Mouse (Mus musculus): ENCODE measurements around the gene Rnh1.

Rnh1 gene

DNA sequence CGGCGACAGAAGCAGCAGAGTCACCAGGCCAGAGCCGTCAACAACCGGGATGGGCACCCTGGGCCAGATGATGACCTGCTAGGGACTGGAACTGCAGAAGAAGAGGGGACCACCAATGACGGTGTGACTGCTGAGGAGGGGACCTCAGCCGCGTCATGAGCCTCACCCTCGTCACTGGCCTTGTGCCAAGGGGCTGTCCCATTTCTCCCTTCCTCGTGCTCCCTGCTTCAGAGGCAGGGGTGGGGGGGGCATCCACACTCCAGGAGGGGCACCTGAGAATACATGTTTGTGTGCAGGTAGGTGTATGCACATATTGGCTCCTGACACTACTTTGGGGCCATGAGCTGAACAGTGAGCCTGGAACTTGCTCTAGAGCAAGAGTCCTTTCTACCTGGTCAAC is 17.3 kb downstream of the Rnh1 start:
- DNase-seq: no peak

DNA sequence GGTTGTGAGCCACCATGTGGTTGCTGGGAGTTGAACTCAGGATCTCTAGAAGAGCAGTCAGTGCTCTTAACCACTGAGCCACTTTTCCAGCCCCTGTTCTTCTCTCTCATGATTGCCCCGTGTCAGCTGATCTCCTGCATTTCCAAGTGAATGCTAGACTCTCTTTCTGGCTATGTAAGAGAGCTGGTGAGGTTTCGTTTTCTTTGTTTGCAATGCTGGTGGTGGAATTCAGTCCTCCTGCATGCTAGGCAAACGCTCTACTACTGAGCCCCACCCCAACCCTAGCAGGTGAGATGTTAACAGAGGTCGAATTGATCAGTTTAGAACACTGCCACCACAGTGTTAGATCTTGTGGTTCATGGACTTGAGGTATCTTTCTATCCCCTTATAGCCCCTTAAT is 24.0 kb downstream of the Rnh1 start:
- no peak for DNase-seq

DNA sequence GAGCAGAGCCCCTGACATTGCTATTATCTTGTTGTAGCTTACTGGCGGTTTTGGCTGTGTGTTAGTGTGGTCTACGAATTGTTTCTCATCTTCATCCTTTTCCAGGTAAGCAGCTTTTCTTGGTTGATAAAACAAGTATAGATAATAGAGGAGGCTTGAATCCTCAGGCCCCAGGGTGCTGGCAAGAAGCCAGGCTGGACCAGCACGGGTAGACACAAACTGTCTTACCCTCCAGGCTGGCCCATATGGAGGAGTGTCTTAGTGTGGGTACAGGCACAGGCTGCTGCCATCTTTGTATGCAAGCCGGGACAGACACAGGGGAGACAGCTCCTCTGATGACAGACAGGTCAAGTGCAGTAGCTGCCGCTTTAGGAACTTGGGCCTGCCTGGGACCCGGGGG is 25.6 kb downstream of the Rnh1 start:
- DNase-seq: no peak

DNA sequence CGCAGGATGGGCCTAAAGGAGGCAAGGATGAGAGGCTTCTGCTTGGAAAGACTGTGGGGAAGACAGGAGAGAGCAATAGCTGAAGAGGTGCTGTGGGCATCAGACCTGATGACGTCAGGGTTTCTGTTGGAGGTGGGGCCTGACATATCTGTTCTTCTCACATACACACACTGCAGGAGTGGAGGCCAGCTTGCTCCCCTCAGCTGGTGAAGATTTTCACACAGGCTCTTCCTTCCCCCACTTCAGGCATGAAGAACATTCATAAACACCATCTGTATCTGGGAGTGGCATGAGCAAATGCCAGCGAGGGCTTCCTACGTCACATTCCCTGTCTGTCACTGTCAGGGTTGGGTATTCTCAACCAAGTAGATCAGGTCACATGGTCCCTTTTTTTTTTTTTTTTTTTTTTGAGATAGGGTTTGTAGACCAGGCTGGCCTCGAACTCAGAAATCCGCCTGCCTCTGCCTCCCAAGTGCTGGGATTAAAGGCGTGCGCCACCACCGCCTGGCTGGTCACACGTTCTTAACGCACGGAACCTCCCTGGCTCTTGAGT is 26.5 kb downstream of the Rnh1 start:
- no peak for DNase-seq

DNA sequence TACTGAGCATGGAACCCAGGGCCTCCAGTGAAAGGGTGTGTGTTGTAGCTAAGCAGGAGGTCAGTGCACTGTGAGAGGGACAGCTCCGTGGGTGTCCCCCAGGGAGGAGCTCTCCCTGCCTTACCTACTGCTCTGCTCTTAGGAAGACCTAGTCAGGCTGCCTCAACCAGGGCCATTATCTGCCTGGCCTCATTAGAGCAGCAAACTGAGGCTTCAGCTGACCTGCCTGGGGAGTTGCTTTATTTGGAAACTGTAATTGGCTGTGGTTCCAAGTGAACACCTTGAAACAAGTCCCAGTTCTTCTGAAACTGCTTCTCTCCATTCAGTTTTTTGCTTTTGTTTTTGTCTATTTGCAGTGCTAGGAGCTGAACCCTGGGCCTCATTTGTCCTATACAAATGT is 27.3 kb downstream of the Rnh1 start:
- no peak for DNase-seq

DNA sequence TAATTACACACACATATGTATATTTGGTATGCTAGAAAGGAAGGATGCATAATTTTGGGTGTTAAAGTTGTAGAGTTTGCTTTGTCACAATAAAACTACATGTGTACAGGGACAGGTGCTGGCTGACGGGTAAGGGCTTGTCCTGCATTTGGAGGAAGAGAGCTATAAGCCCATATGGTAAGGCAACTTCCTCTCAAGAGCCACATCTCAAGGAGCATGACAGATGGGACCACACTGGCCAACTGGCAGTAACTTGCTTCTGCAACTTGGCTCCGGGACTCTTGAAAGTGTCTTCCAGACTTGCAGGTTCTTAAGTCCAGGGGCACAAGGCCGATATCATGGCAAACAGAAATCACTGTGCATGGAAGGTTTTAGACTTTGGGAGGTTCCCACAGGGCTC is 28.0 kb downstream of the Rnh1 start:
- DNase-seq: no peak

DNA sequence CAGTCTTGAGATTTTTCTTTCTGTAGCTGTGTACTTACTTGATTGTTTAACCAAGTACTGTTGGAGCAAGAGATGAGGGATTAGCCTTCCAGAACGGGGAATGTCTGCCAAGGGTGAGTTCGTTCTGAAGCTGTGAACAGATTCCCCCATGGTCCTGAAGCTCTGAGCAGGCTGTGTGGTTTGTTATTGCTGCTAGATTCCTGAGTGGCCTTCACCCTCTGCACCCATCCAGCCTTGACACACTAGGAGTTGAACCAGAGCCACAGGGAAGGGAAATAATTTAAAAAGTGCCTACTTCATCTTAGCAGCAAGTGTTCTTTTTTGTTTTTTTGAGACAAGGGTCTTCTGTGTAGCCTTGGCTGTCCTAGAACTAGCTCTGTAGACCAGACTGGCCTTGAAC is 28.8 kb downstream of the Rnh1 start:
- DNase-seq: no peak

DNA sequence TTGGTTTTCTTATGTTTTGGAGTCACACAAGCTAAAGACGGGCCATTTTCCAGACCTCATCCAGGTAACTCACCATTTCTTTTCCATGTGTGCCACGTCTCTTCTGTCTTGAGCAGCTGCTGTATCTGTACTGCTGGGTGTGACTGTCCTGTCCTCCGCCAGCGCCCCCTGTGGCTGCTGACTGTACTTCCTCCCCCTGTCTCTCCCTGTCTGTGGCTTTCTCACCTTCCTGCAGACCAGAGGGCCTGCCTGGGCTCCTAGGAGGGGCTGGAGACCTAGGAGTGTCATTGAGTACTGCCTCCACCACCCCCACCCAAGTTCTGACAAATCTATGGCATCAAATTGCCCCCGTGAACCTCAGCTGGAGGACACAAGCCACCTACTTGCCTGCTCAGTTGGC is 29.5 kb downstream of the Rnh1 start:
- DNase-seq: no peak

DNA sequence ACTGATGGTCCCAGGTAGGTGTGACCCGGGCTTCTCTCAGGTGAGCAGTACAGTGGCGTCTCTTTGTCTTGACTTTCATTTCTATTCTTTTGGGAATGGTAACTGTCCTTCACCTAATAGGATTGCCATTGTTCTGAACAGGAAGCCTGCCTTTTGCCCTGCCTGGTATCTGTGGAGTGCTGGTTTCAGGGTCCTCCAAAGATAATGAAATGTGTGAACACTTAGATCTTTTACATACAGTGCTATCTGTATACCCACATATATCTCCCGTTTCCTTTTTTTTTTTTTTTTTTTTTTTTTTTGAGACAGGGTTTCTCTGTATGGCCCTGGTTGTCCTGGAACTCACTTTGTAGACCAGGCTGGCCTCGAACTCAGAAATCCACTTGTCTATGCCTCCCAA is 31.3 kb downstream of the Rnh1 start:
- no peak for DNase-seq

DNA sequence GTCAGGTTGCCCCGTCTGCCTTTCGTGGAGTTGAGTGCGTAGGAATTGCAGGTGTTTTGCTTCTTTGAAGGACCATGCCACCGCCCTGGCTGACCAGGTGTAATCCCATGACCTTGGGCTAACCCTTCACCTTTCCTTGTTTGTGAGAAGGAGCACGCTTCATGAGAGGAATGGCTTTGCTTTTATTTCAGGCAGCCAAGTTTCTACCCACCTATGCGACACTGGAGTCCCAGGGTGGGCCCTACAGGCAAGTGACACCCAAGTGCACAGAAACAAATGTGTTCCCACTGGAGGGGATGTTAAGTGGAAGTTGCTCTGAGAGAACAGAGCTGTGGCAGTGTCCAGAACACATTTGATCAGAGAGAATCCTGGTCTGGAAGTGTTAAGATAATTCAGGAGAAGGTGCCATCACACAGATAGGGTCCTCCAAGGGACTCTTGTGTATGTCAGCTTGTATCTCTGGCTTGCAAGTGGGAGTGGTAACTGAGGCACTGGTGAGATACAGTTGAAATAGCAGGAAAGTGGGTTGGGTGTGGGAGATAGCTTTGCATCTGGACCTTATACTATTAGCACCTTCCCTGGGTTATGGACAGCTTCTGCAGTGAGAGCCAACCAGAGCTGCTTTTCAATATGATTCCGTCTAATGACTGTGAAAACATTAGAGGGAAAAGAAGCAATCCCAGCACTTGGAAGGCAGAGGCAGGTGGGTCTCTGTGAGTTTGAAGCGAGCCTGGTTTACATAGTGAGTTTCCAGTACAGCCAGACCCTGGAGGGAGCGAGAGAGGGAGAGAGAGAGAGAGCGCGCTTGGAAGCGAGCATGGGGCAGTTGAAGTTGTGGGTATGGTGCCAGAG is 40.5 kb downstream of the Rnh1 start:
- DNase-seq: no peak

DNA sequence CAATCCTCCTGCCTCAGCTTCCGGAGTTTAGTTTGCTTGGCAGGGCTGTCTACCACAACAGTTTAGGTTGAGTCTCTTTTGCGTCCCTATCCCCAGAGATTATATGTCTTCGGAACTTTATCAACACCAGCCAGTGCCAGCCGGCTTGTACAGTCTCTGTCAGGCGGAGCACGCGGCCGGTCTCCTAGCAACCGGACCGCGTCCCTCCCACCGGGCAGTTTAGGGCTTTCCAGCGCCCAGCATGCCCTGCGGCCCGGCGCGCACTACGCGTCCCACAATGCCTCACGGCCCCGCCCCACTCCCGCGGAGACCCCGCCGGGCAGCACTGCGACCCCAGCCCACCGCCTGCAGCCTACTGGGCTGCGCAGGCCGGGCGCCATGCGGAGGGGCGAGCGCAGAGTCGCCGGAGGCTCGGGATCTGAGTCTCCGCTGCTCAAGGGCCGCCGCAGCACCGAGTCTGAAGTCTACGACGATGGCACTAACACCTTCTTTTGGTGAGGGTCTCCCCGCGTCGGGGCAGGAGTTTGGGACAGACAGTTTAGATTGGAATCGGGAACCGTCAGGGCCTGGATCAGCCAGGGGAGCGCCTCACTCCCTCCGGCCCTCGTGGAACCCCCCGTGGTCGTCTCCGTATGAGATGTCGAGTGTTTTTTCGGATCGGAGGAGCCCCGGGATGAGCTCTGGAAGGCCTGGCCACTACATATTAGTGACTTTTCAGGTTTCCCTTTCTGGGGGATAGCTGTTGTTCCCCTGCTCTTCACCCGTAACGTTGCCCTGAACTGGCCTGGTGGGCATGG is 41.4 kb downstream of the Rnh1 start:
- peak; percentile 94 for DNase-seq

DNA sequence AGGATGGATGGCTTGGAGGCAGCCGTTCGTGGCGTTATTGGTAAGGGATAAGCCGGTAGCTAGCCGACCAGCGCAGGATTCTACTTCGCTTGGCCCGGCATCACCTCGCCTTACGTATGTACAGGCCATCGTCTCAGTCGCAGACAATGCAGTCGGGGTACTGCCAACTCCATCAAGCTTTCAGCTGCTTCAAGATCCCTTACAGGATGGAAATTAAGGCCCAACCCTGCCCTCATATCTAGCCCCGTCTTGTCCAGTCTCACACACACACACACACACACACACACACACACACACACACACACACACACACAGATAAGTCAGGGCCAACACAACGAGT is 49.2 kb downstream of the Rnh1 start:
- no peak for DNase-seq

DNA sequence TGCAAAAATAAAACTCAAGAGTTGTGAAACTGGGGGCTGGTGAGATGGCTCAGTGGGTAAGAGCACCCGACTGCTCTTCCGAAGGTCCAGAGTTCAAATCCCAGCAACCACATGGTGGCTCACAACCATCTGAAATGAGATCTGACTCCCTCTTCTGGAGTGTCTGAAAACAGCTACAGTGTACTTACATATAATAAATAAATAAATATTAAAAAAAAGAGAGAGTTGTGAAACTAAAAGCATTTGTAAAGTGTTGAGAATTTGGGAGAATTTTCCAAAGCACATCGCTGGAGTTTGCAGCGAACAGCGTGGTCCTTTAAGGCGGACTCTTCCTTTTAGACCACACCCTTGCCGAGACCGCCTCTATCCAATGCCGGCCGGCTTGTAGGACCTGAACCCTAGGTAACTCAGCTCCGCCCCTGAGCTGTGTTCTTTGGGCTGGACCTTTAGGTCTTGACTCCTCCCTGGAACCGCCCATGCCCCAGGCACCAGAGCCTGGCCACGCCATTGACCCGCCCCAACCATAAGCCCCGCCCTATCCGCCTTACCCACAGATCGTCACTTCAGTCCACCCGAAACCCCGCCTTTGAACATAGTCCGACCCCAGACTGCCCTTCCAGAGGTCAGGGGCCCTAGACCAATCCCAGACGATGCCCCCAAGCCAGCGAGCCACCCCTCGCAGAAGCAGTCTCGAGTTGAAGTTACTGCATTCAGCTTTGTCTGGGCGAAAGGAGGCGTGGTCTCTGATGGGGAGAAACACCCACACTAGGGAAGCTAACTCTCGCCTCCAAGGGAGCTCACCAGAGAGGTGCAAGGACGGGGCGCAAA is 49.8 kb downstream of the Rnh1 start:
- peak; percentile 95 for DNase-seq

DNA sequence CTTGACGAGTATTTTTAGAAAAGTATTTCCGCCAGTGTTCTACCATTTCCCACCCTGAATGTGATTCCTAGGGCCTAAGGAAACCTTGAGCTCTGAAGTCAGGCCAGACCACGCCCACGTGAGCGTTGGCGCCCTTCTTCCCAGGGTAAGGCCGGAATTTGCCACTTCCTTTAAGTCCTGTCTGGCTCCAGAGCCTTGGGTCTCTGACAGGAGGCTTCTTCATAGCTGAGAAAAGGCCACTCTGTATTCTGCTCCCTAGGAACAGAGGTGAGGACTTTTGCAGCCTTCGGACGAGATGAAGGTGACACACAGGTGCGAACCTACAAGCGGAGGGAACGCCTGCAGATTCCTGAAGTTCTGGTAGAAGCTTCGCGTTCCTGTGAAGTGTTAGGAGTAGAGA is 50.4 kb downstream of the Rnh1 start, which contains the start of gene Ptdss2:
TSS of gene Ptdss2 (plus strand) at position 138 of the 400 bp plus-strand sequence.
- DNase-seq: no peak

DNA sequence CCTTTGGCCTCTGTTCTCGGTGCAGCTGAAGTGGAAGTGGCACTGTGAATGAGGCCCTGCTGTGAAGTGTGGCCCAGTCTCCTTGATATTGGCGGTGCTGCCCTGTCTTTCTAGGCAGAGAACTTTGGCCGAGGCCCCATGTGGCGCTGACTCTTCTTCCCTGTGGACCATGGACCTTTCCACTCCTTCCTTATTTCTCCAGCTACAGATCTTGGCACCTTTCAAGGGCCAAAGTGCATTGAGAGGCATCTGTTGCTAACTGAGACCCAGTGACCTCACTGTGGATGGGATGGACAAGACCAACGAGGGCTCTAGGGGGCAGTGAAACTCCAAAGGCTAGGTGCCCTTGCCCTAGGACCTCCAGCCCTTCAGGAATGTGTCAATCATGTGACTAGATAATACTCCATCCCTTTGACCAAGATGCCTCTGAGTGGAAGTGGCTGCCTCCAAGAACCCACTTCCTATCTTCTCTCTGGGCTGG is 51.6 kb downstream of the Rnh1 start:
- no peak for DNase-seq

DNA sequence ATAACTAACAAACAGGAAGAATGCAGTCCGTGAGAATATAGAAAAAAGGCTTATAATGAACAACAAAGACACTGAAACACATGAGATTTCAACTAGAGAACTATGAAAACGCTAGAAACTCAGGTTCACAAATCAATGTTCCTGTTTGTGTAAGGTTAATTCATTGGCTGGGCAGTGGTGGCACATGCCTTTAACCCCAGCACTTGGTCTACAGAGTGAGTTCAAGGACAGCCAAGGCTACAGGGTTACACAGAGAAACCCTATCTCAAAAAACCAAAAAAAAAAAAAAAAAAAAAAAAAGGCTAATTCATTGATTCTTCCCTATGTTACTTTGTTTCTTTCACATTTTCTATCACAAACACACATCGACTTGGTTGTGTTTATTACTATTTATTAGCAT is 52.1 kb downstream of the Rnh1 start:
- no peak for DNase-seq

DNA sequence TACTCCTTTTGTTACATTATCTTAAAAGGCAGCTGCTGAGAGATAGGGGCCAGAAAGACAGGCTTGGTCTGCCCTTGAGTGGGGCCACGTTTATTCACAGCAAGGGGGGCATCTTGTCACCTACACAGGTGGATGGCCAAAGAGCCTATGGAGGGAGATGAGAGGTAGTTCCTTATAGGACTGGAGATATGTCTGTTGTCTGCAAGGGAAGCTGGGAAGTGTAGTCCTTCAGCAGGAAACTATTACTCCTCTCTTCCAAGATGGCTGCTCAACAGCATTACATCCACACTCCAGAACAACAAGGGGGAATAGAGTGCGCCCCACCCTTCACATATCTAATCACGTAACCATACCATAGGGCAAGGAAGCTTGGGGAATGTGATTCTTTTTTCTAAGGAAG is 53.2 kb downstream of the Rnh1 start:
- DNase-seq: no peak

DNA sequence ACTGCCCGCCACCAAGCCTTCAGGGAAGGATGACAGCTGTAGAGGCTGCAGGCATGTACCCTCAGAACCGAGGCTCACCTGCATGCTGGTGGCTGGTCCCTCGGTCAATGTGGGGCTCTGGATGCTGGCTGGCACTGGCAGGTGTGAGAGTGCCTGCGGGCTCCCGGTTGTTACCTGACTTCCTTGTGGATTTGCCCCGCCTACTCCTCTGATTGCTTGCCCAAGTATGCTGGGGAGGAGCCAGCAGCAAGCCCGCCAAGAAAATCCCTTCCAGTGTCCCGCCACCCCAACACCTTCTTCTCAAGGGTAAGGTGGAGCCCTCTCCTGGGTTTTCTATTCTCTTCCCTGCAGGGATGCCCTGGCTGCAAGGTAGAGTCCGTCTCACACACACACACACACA is 55.0 kb downstream of the Rnh1 start, which contains the start of gene Ano9:
TSS of gene Ano9 (minus strand) at position 171 of the 400 bp plus-strand sequence.
- DNase-seq: no peak

DNA sequence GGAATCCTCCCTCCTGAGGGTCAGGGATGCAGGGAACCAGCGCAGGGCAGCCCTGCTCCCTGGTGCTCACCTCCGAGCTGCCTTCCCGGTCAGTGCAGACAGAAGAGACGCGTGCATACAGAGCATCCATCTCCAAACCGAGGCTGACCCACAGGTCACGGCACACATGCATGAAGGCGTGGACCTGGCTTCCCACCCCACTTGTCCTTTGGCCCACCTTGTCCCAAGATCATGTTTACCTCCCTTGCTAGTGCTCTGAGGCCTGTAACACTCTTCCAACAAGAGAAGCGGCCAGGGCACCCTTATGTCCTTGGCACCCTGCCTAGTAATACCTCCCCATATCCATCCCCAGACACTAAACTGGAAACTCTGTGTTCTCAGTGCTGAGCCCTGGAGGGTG is 56.8 kb downstream of the Rnh1 start:
- DNase-seq: no peak

All from layer of hippocampus, adult 9-11 months (tissue).